Mouse (Mus musculus): Measurements from ENCODE around the gene Aox2. TPM values are rescaled to one million over a fixed set of nuclear protein-coding genes. Genes with fewer than 3 reads are reported as not detected.
A peak's percentile ranks its signal among the peaks of the same experiment; 100 is the strongest.

Gene Aox2
- polyA plus RNA-seq, 1 experiment from 2014 or later: 0.05 TPM

DNA sequence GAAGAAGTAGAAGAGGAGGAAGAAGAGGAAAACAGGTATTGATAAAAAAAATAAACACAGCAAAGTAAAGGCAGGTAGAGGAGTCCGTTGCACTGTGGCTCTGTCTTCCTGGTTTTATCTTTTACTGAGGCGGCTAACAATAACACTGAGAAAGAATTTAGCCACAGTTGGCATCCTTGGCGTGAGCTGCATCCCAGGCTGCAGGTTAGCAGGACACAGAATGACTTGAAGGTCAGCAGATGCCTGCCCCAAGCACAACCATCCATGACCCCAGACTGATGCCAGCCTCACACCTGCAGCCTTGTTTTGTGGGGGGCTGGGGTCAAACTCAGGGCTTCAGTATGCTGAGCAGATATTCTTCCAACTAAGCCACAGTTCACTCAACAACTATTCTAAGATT lies 17.8 kb upstream of the Aox2 start:
- Histone ChIP-seq H3K4me3 (no peak overlapping the region), H3K27ac (no peak overlapping the region), H3K9me3 (no peaks in the 10 kb centered on the region), H3K27me3 (ENCODE audit: poor library complexity, severe bottlenecking) (no peaks in the 10 kb centered on the region), H3K4me1 (no peaks in the 10 kb centered on the region), H3K36me3 (replicated peaks) (no peaks in the 10 kb centered on the region)
- WGBS: 87% methylated on average over 3 of the region's 3 CpGs
- DNase-seq (ENCODE audit: extremely low spot score, low spot score): no peak

DNA sequence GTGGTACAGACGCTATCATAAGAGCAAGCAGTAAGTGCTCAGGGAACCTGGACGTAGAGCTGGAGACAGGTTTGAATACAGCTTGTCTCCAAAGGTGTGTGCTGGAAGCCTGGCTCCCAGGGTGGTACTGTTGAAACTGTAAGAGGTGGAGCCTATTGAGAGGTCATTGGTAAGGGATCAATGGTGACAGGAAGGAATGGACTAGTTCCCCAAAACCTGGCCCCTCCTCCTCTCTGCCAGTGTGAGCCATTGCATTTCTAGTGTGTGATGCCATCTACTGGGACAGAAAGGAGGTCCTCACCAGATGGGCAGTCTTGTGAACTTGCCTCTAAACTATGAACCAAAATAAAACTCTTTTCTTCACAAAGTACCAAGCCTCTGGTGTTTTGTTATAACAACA lies 9.9 kb upstream of the Aox2 start:
- Histone ChIP-seq H3K4me1 (no peaks in the 10 kb centered on the region), H3K4me3 (no peak overlapping the region), H3K36me3 (replicated peaks) (no peaks in the 10 kb centered on the region), H3K27ac (no peak overlapping the region), H3K9me3 (no peaks in the 10 kb centered on the region), H3K27me3 (ENCODE audit: poor library complexity, severe bottlenecking) (peaks cover 3% of the 10 kb centered on the region; the same call in 1 of the 2 replicates)
- no peak for DNase-seq (ENCODE audit: extremely low spot score, low spot score)
- WGBS: 90% methylated on average over 2 of the region's 2 CpGs

GRCm38 (mm10) chr1:58270807-58271569 lies 7.1 kb upstream of the Aox2 start:
- H3K36me3 ChIP-seq (replicated peaks): no peaks in the 10 kb centered on the region
- 62% methylated on average over 6 of the region's 6 CpGs for WGBS
- peaks cover 6% of the 10 kb centered on the region for H3K4me1 ChIP-seq
- no peaks in the 10 kb centered on the region for H3K9me3 ChIP-seq
- H3K27ac ChIP-seq: no peak overlapping the region
- no peak for DNase-seq (ENCODE audit: extremely low spot score, low spot score)
- peaks cover 3% of the 10 kb centered on the region; the same call in 1 of the 2 replicates for H3K27me3 ChIP-seq (ENCODE audit: poor library complexity, severe bottlenecking)
- no peak overlapping the region for H3K4me3 ChIP-seq

DNA sequence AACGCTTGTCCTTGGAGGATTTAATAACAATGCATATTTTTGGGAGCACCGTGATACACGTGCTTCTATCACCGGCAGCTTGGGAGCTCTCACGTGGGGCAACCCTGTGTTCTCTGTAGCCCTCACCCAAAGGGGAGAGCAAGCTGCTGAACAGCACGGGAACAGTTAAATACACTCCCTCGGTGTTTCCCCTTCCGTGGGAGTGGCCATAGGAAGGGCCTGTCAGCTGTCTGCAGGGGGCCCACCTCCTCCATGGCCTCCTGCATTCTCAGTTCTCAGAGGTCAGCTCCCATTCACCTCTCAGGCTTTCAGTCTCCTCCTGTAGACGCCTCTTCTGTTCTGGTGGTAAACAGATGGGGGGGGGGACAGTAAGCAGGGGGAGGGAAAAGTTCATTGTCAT lies 2.2 kb upstream of the Aox2 start:
- Histone ChIP-seq H3K4me1 (peaks cover 25% of the 10 kb centered on the region), H3K9me3 (no peaks in the 10 kb centered on the region), H3K27ac (no peak overlapping the region), H3K27me3 (ENCODE audit: poor library complexity, severe bottlenecking) (no peaks in the 10 kb centered on the region), H3K36me3 (replicated peaks) (no peaks in the 10 kb centered on the region), H3K4me3 (no peak overlapping the region)
- no peak for DNase-seq (ENCODE audit: extremely low spot score, low spot score)
- WGBS: 30% methylated on average over 9 of the region's 9 CpGs

DNA sequence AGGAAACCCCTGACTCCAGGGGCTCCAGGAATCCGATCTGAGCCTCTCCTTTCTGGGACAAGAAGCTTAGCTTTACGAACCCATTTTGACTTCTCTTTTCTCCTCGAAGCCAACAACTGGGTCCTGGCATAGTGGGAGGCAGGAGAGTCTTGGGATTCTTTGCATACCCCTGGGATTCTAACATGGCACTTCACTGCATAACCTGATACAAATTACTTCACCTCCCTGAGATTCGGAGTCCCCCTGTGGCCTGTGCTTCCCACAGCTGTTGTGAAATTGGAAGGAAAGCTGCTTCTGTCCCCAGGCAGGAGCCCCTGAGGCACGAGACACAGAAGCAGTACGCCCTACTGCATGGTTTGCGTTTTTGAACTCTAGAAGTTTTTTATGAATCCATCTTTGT lies 387 bp downstream of the Aox2 start:
- Histone ChIP-seq H3K27ac (no peak overlapping the region), H3K4me3 (no peak overlapping the region), H3K36me3 (replicated peaks) (no peaks in the 10 kb centered on the region), H3K9me3 (no peaks in the 10 kb centered on the region), H3K4me1 (peaks cover 28% of the 10 kb centered on the region), H3K27me3 (ENCODE audit: poor library complexity, severe bottlenecking) (no peaks in the 10 kb centered on the region)
- DNase-seq (ENCODE audit: extremely low spot score, low spot score): no peak
- 69% methylated on average over 7 of the region's 7 CpGs for WGBS

DNA sequence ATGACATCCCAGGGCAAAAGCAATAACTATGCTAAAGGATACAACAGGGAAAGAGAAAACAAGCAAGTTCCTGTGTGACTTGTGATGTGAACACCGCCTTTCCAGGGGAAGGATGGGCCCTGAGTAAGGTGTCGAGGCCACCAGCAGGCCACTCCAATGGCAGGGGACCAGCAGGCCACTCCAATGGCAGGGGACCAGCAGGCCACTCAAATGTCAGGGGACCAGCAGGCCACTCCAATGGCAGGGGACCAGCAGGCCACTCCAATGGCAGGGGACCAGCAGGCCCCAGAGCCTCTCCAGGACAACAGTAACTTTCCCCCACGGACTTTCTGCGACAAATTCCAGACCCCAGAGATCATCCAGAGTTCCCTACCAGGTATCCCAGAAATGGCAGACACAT lies 2.3 kb downstream of the Aox2 start:
- Histone ChIP-seq H3K9me3 (no peaks in the 10 kb centered on the region), H3K36me3 (replicated peaks) (no peaks in the 10 kb centered on the region), H3K27ac (0 out of 2 replicates have a peak overlapping the region, but pooled peaks have one; percentile 11), H3K4me3 (no peak overlapping the region), H3K27me3 (ENCODE audit: poor library complexity, severe bottlenecking) (no peaks in the 10 kb centered on the region), H3K4me1 (peaks cover 28% of the 10 kb centered on the region)
- WGBS: 87% methylated on average over 4 of the region's 4 CpGs
- no peak for DNase-seq (ENCODE audit: extremely low spot score, low spot score)

- Histone ChIP-seq H3K27me3 (ENCODE audit: poor library complexity, severe bottlenecking) (no peaks in the 10 kb centered on the region), H3K4me1 (peaks cover 21% of the 10 kb centered on the region), H3K27ac (no peak overlapping the region), H3K4me3 (no peak overlapping the region), H3K36me3 (replicated peaks) (no peaks in the 10 kb centered on the region), H3K9me3 (no peaks in the 10 kb centered on the region)
- no peak for DNase-seq (ENCODE audit: extremely low spot score, low spot score)
- 83% methylated on average over 13 of the region's 13 CpGs for WGBS
Observed at GRCm38 (mm10) chr1:58280939-58281624, 3.0 kb downstream of the Aox2 start.

- Histone ChIP-seq H3K36me3 (replicated peaks) (no peaks in the 10 kb centered on the region), H3K4me3 (no peak overlapping the region), H3K27me3 (ENCODE audit: poor library complexity, severe bottlenecking) (no peaks in the 10 kb centered on the region), H3K27ac (no peak overlapping the region), H3K9me3 (no peaks in the 10 kb centered on the region), H3K4me1 (peaks cover 19% of the 10 kb centered on the region)
- WGBS: 87% methylated on average over 4 of the region's 4 CpGs
- DNase-seq (ENCODE audit: extremely low spot score, low spot score): no peak
Observed at GRCm38 (mm10) chr1:58281625-58281988, 3.5 kb downstream of the Aox2 start.

GRCm38 (mm10) chr1:58284505-58284904 lies 6.4 kb downstream of the Aox2 start:
- H3K4me3 ChIP-seq: no peak overlapping the region
- no peaks in the 10 kb centered on the region for H3K36me3 ChIP-seq (replicated peaks)
- no peaks in the 10 kb centered on the region for H3K27me3 ChIP-seq (ENCODE audit: poor library complexity, severe bottlenecking)
- no peak for DNase-seq (ENCODE audit: extremely low spot score, low spot score)
- no peaks in the 10 kb centered on the region for H3K9me3 ChIP-seq
- no peak overlapping the region for H3K27ac ChIP-seq
- H3K4me1 ChIP-seq: 0 out of 2 replicates have a peak, but pooled peaks cover 4% of the 10 kb centered on the region
- 66% methylated on average over 7 of the region's 7 CpGs for WGBS

- no peak for DNase-seq (ENCODE audit: extremely low spot score, low spot score)
- Histone ChIP-seq H3K27me3 (ENCODE audit: poor library complexity, severe bottlenecking) (no peaks in the 10 kb centered on the region), H3K9me3 (no peaks in the 10 kb centered on the region), H3K27ac (no peak overlapping the region), H3K36me3 (replicated peaks) (no peaks in the 10 kb centered on the region), H3K4me3 (no peak overlapping the region), H3K4me1 (peaks cover 10% of the 10 kb centered on the region)
- 84% methylated on average over 3 of the region's 3 CpGs for WGBS
Observed at GRCm38 (mm10) chr1:58288091-58288490, 10.0 kb downstream of the Aox2 start.

DNA sequence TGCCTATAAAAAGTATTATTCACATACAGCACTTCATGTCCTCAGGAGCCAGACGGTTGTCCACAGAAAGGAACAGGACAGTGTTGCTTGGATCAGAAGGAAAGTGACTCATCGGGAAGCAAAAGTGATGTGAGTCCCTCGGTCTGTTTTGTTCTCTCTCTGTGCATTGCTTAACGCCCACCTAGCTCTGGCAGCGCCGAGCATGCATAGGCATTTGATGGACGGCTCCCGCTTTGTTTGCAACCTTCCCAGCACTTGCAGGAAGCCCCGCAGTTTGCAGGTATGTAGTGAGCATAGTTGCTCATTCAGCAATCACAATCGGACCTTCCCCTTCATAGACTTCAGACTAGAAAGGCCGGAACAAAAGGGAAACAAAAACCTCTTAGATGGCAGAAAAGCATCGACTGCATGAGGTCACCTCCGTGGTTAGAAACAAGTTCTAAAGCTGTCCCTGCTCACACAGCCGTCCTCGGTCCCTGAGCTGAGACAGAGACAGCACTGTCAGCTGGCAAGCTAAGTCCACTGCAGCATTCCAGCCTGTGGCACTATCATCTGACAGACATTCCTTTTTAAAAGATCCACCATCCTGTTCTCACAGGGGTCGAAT lies 11.8 kb downstream of the Aox2 start:
- DNase-seq (ENCODE audit: extremely low spot score, low spot score): no peak
- 46% methylated on average over 16 of the region's 16 CpGs for WGBS
- H3K36me3 ChIP-seq (replicated peaks): no peaks in the 10 kb centered on the region
- H3K27me3 ChIP-seq (ENCODE audit: poor library complexity, severe bottlenecking): no peaks in the 10 kb centered on the region
- no peak overlapping the region; the same call in 1 of the 2 replicates for H3K27ac ChIP-seq
- H3K4me3 ChIP-seq: no peak overlapping the region
- peaks cover 10% of the 10 kb centered on the region for H3K4me1 ChIP-seq
- H3K9me3 ChIP-seq: no peaks in the 10 kb centered on the region

GRCm38 (mm10) chr1:58291394-58292300 lies 13.5 kb downstream of the Aox2 start:
- H3K27me3 ChIP-seq (ENCODE audit: poor library complexity, severe bottlenecking): no peaks in the 10 kb centered on the region
- H3K27ac ChIP-seq: no peak overlapping the region
- no peak overlapping the region for H3K4me3 ChIP-seq
- no peak for DNase-seq (ENCODE audit: extremely low spot score, low spot score)
- H3K36me3 ChIP-seq (replicated peaks): no peaks in the 10 kb centered on the region
- no peaks in the 10 kb centered on the region for H3K9me3 ChIP-seq
- 70% methylated on average over 13 of the region's 13 CpGs for WGBS
- peaks cover 13% of the 10 kb centered on the region for H3K4me1 ChIP-seq
